Mouse (Mus musculus): ENCODE measurements at regions not wholly inside any gene's neighbourhood (a gene's known extent, or its start where the extent isn't known, plus 50 kb on each side); places are given as distances from the start of the nearest gene placed in this dataset.

GRCm38 (mm10) chr3:113105979-113106378 lies 152.7 kb downstream of the Amy2a5 start:
- no peak for DNase-seq (ENCODE audit: low read depth, low spot score)

DNA sequence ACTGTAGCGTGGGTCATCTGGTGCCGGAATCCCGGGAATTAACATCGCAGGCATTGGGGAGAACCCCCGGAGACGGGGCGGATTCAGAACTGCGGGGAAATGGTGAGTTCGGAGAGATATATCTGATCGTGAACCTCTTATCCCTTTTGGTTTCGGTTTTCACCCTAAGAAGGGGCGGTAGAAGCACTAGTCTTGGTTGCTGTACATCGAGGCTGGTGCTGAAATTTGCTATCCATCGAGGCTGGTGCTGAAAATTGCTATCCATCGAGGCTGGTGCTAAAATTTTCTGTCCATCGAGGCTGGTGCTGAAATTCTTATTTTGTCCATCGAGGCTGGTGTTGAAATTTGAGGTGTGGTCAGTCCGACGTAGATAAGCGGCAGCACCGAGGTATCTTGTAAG lies 167.8 kb downstream of the Amy2a5 start:
- peak; percentile 0 for DNase-seq (ENCODE audit: low read depth, low spot score)

GRCm38 (mm10) chr3:113080704-113081103 lies 177.9 kb downstream of the Amy2a5 start:
- DNase-seq (ENCODE audit: low read depth, low spot score), result no peak

All from WW6 (cell line).